Mouse (Mus musculus): ENCODE results near the gene Ergic1.
A peak's percentile ranks its signal among the peaks of the same experiment; 100 is the strongest.

The Ergic1 gene

GRCm38 (mm10) chr17:26561290-26561640, at the start of gene Ergic1:
Gene Ergic1 (plus strand): TSS chr17:26561489.
- DNase-seq (ENCODE audit: low read depth, low spot score): no peak

GRCm38 (mm10) chr17:26511816-26512774, 49.2 kb upstream of the Ergic1 start:
- DNase-seq (ENCODE audit: low read depth, low spot score): no peak

- no peak for DNase-seq (ENCODE audit: low read depth, low spot score)
Observed at GRCm38 (mm10) chr17:26512961-26513360, 48.3 kb upstream of the Ergic1 start.

- no peak for DNase-seq (ENCODE audit: low read depth, low spot score)
Observed at GRCm38 (mm10) chr17:26513459-26514290, 47.6 kb upstream of the Ergic1 start.

- DNase-seq (ENCODE audit: low read depth, low spot score): no peak
Observed at GRCm38 (mm10) chr17:26514581-26515030, 46.7 kb upstream of the Ergic1 start.

GRCm38 (mm10) chr17:26515675-26516074, 45.6 kb upstream of the Ergic1 start:
- DNase-seq (ENCODE audit: low read depth, low spot score): no peak

GRCm38 (mm10) chr17:26518306-26518705, 43.0 kb upstream of the Ergic1 start:
- DNase-seq (ENCODE audit: low read depth, low spot score): no peak

GRCm38 (mm10) chr17:26522711-26523110, 38.6 kb upstream of the Ergic1 start:
- DNase-seq (ENCODE audit: low read depth, low spot score): no peak

GRCm38 (mm10) chr17:26524316-26524715, 37.0 kb upstream of the Ergic1 start:
- no peak for DNase-seq (ENCODE audit: low read depth, low spot score)

- no peak for DNase-seq (ENCODE audit: low read depth, low spot score)
Observed at GRCm38 (mm10) chr17:26524801-26525200, 36.5 kb upstream of the Ergic1 start.

- peak; percentile 61 for DNase-seq (ENCODE audit: low read depth, low spot score)
Observed at GRCm38 (mm10) chr17:26525316-26525715, 36.0 kb upstream of the Ergic1 start.

- no peak for DNase-seq (ENCODE audit: low read depth, low spot score)
Observed at GRCm38 (mm10) chr17:26527291-26527690, 34.0 kb upstream of the Ergic1 start.

GRCm38 (mm10) chr17:26528751-26529150, 32.5 kb upstream of the Ergic1 start:
- DNase-seq (ENCODE audit: low read depth, low spot score): no peak

- DNase-seq (ENCODE audit: low read depth, low spot score): no peak
Observed at GRCm38 (mm10) chr17:26529791-26530241, 31.5 kb upstream of the Ergic1 start.

GRCm38 (mm10) chr17:26530590-26531081, 30.7 kb upstream of the Ergic1 start:
- no peak for DNase-seq (ENCODE audit: low read depth, low spot score)

GRCm38 (mm10) chr17:26531395-26532027, 29.8 kb upstream of the Ergic1 start:
- DNase-seq (ENCODE audit: low read depth, low spot score): no peak

GRCm38 (mm10) chr17:26532476-26533045, 28.7 kb upstream of the Ergic1 start:
- no peak for DNase-seq (ENCODE audit: low read depth, low spot score)

- no peak for DNase-seq (ENCODE audit: low read depth, low spot score)
Observed at GRCm38 (mm10) chr17:26533871-26534372, 27.4 kb upstream of the Ergic1 start.

- DNase-seq (ENCODE audit: low read depth, low spot score): no peak
Observed at GRCm38 (mm10) chr17:26534695-26535094, 26.6 kb upstream of the Ergic1 start.

GRCm38 (mm10) chr17:26535251-26536136, 25.8 kb upstream of the Ergic1 start:
- DNase-seq (ENCODE audit: low read depth, low spot score): no peak

Data from telencephalon, adult 2 months (tissue).